Mouse (Mus musculus): Measurements from ENCODE around the gene Ndel1.

The Ndel1 gene

DNA sequence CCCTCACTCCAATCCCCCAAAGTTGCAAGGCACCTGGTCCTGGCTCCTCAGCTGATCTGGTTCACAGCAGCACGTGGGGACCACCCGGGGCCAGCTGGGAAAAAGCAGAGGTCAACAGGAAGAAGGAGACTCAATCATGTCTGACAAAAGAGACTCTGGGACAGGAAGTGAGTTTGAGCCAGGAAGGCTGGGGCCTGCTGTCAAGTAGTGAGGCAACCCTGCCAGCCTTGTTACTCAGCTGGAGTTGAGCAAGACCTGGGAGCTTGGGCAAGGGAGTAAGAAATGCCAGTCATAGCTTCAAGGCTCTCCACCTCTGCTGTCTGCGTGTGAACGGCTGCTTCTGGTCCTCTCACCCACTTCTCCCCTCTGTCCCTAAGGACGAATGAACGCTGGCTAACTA is at the start of gene Ndel1:
Ndel1 (minus strand) TSS at position 111 of the 400 bp plus-strand sequence.
- no peak for DNase-seq

DNA sequence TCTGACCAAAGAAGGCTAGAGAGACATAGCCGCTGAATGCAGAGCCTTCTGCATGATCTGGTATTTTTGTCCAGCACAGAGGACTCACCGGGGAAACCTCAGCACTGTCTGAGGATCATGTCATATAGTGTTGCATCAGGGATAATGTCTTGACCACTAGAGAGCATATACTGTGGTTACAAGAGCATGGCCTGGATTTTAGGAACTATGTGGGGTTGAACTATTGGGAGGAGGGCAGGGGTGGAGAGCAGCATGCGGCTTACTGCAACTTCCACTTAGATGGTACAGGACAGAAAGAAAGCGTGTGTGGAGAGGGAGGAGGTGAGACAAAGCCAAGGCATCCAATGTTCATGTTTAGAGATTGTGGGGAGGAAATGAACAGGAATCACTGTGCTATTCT is 42.9 kb upstream of the Ndel1 start:
- no peak for DNase-seq

DNA sequence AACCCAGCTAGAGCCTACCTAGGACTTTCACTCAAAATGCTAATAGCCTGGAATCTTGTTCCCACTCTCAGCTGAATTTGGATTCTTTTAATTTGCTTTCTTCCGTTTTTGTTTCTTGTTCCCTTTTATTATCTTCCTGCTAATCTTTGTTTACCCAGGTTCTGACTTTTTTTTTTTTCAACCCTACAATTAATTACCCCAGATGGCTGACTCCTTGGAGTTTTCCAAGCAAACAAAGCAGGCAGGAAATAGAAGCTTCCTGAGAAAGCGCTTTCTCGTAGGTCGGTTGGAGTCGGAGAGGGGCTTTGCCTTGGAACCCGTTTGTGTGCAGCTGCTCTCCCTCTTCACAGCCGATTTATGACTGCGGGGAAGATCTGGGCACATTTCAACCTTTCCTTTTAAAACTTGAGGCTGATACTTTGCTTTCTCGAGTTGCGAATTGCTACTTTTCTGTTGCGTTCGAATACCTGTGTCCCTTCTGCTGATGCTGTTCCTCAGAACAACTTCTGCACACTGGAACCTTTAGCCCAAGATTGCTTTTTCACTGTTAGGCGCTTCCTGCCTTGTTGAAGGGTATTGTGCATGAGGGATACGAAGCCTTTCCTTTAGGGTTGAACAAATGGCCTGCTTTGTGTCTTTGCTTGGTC is 40.0 kb upstream of the Ndel1 start:
- DNase-seq = no peak

DNA sequence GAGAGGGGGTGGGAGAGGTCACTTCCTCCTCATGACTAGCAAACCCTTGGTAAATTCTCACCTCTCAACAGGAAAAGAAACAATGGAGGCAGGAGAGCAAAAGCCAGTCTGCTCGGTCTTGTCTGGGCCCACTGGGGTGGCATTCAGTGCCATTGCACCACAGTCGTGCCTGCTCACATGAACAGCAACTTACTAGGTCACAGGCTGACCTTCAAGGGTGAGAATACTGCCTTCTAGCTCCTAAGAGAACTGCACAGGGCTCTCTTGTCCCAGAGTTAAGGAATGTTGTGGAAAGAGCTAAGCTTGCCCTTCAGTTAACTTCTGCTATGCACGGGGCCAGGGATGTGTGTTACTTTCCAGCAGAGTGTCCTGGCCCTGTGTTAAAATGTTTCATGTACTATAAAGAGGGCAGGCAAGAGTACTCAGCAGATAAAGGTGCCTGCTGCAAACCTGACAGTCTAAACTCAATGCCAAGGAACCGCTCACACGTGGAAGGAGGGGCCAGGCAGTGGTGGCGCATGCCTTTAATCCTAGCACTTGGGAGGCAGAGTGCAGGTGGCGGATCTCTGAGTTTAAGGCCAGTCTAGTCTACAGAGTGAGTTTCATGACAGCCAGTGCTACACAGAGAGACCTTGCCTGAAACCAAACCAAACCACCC is 37.3 kb upstream of the Ndel1 start:
- DNase-seq = no peak

DNA sequence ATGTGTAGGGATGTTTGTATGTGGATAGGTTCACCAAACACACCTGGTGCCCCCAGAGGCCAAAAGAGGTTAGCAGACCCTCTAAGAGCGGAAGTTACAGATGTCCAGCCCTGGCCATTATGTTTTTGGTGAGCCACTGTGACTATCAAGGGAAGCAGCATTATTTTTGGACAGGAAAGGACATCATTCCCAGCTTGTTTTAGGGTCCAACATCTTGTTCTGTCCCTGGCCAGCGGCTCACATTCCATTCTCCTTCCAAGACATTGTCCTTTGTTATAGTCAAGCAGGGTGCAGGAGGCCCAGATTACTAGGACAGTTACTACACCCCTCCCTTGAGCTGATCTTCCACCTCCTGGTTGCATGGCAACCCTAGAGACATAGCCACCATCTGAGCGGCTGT is 35.6 kb upstream of the Ndel1 start:
- DNase-seq = no peak

DNA sequence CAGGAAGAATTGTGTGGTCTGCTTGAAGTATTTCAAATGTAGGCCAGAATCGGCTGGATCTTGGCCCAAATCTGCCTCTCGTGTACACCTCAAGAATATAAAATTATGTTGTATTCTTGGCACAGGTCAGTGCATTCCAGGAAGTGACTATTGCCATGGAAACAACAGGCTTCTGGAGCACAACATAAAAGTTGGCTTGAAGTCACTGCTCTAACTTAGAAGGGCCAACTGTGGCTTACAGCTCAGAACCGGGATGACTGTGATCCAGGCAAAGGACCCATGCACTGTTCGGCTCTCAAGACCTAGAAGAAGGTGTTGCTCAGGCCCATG is 34.8 kb upstream of the Ndel1 start:
- no peak for DNase-seq

DNA sequence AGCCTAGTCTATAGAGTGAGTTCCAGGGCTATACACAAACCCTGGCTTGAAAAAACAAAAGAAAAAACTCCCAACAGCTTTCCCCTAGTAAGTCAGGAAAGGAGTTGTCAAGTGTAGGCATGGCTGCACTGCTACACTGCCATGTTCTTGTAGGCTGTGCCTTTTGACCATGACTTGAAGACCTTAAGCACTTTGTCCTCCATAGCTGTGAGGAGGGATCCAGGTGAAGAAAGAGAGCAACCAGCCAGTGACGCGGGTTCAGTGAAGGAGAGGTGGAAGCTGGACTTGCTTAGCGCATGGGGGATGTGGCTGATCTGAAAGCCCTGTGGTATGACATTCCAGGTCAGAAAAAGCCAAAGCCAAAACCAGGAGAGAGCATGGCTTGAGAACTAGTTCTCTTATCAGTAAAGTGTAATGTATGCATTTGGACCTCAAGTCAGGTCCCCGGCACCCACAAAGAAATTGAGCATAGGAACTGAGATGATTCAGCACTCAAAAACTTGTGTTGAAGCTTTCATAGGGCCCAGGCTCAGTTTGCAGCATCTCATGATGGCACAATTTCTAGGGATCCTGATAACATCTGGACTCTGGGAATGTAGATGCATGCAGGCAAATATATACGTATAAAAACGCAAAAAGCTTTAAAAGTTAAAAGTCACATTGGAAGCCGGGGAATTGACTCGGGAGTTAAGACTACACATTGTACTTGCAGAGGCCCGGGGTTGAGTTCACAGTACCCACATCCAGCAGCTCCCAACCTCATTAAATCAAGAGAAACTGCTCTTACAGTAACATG is 34.2 kb upstream of the Ndel1 start:
- DNase-seq = no peak

DNA sequence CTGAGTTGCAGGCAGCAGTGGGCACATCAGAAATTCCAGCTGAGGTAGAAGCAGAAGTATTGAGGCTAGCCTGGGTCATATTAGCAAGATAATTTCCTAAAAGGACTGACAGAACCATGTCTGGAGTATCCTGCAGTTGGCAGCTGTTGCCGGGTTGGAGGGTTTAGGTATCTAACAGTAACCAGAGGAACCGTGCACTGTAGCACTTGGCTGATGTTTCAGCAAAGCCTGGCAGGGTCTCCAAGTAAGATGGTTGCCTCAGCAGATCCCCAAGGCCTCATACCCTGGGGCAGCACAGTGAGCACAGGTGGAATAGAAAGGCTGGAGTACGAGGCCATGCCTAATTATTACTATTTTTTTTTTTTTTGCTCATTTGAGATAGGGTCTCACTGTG is 33.5 kb upstream of the Ndel1 start:
- no peak for DNase-seq

DNA sequence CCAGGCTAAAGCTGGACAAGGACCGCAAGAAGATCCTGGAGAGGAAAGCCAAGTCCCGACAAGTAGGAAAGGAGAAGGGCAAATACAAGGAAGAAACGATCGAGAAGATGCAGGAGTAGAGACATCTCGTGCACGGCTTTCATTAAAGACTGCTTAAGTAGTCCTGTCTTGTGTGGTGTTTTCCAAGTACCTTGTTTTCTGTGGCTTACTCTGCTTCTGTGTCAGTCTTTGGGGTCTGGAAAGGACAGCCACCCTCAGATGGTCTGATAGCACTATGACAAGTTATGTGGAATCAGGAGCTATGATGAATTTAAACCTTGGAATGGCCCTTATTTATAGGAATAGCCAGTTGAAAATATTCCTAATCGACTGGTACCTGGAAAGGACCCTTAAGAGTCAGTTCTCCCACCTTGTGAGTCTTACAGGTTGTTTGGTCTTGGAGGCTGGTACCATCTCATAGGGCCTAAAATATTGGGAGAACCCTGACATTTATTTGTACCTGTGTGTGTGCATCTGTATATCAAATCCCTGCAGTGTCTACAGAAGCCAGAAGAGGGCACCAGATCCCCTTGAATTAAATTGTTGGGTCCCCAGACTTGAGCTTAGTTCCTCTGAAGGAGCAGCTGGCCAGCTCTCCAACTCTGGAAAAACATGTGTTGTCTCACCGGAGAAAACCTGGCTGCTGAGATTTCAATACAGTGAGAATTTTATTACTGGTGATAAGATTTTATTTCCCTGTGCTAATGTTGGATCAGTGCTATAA is 32.9 kb upstream of the Ndel1 start:
- DNase-seq = peak; percentile 63

DNA sequence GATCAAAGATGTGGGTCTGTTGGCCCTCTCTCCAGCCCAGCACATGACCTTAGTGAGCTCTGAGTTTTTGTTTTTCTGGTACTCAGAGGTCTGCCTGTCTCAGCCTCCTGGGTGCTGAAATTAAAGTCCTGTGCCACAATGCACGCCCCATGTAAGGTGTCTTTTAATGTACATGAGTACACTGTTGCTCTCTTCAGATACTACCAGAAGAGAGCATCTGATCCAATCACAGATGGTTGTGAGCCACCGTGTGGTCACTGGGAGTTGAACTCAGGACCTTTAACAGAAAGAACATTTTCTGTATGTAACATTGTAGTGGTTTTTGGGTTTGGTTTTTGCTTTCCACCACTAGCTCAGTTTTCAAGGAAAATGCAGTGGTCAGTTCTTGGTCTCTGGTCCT is 32.1 kb upstream of the Ndel1 start:
- DNase-seq = no peak

DNA sequence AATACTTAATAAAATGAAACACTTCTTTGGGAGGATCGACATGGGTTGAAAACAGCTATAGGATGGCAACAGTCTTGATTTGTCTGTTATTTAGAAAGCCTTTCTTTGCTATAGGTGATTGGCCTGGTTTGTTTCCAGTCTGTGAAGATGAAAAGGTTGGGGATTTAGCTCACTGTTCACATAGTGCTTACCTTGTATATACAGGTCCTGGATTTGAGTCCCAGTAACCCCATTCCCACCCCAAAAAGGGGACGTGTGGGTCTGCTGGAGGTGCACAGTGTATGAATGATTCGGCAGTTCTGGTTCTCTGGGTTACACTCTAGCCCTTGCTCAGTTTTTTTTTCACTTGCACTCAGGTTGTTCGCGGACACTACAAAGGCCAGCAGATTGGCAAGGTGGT is 31.2 kb upstream of the Ndel1 start:
- no peak for DNase-seq

DNA sequence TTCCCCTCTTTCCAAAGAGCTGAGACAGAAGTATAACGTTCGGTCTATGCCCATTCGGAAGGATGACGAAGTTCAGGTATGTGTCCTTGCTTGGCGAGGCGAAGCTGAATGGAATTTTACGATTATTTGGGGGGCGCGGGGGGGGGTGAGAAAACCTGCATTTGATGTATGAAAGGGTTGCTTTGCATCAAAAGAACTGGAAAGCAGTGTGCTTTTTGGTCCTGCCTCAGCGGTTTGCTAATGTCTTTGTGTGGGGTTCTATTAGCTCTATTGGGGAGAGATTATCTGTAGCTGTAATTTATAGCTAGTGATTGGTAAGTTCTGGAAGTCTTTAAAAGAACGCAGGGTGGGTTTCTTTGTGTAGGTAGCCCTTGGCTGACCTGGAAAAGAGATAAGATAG is 30.7 kb upstream of the Ndel1 start:
- DNase-seq = no peak

DNA sequence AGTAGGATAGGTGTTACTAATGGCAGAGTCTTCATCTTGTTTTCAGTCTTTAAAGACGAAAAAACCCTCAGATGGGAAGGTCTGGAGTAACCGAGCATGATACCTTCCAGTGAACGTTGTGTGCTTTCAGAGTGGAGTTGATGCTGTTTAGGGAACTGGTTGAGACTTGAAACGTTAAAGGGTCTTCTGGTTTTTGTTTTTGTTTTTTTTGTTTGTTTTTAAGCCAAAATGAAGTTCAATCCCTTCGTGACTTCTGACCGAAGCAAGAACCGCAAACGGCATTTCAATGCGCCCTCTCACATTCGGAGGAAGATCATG is 30.3 kb upstream of the Ndel1 start:
- no peak for DNase-seq

DNA sequence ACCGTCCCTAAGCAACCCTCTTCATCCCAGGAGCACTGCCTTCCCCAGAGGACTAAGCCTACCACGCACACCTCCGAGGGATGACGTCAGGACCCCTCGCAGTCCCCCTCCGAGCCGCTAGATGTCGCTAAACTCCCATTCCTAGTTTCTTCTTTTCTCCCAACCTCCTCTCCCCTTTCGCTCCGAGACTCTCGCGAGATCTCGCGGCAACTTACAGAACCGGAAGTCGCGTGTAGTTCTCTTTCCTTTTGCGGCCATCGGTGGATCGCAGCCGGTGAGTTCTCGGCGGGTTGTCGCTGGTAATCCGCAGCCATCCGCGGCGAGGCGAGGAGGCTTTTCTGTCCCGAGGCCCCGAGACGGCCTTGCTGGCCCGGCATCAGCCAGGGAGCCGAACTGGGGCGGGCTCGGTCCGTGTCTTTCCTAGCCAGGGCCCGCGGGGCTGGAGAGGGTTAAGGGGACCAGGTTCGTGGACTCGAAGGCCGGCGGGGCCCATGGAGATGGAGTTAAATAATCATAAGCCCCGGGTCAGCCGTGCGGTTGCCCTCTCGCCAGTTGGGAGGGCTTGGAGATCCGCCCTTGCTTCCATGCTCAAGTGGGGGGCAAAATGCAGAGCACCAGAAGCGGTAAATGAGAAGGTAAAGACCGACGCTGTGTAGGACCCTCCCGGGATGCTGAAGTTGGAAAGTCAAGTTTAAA is 29.8 kb upstream of the Ndel1 start, which contains the start of gene Rpl26:
Rpl26 (plus strand) TSS at position 233 of the 696 bp plus-strand sequence.
- peak; percentile 98 for DNase-seq

DNA sequence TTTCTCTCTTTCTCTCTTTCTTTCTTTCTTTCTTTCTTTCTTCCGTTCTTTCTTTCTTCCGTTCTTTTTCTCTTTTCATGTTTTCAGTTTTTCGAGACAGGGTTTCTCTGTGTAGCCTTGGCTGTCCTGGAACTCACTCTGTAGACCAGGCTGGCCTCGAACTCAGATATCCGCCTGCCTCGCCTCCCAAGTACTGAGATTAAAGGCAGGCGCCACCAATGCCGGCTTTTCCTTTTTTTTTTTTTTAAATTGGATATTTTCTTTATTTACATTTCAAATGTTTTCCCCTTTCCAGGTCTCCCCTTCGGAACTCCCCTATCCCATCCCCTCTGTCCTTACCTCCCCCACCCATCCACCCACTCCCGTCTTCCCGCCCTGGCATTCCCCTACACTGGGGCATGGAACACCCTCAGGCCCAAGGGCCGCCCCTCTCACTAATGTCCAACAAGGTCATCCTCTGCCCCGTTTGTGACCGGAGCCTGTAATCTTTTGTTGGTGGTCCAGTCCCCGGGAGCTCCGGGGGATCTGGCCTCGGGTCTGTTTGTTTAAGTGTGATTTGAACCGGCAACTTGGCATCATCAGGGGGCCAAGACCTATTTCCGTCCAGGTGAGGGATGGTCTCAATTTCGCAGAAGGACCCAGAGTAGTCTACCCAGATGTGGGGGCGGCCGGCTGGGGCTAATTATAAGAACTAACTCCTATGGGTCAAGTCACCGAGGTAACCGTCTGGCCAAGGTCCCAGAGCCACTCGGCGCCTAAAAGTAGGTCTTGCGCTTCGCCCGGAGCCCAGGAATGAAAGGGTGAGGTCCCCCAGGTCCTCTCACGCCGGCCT is 29.1 kb upstream of the Ndel1 start:
- no peak for DNase-seq

DNA sequence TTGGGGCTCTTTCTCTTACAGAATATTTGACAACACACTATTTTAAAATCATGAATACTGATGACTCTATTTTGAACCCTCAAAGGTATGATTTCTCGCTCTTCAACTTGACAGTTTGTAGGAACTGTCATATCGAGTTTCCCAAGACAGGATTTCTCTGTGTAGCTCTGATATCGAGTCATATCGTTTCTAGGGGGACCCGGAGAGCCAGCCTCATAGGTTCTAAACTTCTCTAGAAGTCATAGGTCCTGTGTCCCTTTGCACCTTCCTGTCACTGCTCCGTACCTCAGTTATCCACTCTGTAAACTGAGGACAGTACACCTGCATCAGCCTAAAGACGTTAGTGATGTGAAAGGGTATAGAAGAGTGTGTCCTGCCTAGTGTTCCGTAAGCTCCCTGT is 28.2 kb upstream of the Ndel1 start:
- no peak for DNase-seq

DNA sequence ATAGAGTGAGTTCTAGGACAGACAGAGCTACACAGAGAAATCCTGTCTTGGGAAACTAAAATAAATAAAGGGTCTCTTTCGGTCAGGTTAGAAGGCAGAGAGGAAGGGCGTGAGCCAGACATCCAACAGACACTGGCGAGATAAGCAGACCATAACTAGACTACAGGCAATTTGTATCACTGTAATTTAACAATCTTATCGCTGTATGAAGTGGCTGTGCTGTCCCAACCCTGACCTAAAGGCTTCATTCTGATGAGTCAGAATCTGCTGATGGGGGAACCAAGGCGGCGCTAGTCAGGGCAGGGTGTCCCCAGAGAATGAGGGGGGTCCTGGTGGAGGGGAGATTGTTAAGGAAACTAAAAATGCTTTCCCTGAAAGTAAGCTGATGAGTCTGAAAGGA is 27.1 kb upstream of the Ndel1 start:
- DNase-seq = no peak

DNA sequence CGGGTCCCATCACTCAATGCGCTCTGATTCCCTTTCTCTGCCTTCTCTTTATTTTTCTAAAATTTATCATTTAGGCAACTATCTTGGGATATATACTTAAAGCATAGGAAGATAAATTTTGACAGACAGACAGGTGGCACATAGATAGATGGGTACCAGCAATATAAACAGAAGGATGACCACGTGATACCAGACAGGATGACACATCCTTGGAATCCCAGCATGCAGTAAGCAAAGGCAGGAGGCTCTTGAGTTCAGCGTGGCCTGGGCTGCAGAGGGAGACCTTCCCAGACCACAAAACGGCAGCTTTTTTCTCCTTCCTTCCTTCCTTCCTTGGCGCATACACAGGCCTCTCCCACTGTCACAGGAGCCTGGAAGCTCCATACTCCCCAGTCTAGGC is 26.2 kb upstream of the Ndel1 start:
- DNase-seq = no peak

DNA sequence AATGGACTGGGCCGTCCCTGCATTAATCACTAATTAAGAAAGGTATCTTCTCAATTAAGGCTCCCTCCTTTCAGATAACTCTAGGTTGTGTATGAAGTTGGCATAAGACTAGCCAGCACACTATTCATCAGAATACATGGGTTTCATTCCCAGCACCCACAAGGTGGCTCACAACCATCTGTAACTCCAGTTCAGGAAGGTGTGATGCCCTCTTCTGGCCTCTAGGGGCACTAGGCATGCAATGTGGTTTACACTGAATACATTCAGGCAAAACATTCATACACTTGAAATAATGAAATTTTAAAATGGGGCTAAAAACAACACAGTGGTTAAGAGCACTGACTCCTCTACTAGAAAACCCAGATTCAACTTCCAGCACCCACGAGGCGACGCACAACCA is 25.5 kb upstream of the Ndel1 start:
- DNase-seq = no peak

DNA sequence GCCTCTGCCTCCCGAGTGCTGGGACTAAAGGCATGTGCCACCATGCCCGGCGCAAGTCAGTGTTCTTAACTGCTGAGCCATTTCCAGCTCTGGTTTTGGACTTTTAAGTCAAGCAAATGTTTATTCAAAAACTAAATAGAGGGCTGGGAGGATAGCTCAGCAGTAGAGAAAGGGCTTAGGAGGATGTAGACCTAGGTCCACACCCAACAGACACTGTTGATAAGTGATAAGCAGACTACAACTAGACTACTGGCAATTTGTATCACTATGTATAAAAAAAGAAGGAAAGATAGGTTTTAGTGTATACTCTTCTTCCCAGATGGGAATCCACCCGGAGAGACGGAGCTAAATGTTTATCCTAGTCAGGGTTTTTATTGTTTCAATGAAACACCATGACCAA is 24.6 kb upstream of the Ndel1 start:
- DNase-seq = no peak

DNA sequence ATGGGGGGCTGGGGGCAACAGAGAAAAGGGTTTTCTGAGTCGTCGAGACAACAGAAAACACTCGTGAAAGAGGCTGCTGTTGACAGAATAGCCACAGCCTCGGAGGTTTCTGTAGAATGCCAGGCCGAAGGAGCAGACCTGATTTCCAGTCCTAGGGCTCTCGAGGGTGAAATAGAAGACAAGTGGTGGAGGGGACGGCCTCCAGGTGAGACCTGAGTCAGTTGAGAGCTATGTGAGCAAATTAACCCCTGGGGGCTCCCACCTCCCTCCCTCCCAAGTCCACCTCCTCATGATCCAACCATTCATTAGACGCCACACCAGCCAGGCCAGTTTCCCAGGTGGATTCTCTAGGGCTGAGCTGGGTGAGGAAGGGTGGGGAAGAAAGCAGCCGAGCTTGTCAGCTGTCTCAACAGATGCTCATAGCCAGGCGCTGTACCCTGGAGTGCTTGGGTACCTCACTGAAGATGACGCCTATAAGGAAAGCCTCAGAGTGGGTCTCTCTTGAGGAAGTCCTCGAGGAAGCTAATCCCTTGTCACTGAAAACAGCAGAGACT is 22.3 kb upstream of the Ndel1 start:
- no peak for DNase-seq

Data from cerebellum, adult 11 months (tissue).